Mouse (Mus musculus): ENCODE results near the gene Ssx9. TPM values are rescaled to one million over a fixed set of nuclear protein-coding genes. Genes with fewer than 3 reads are reported as not detected.
"Not testable (repeated sequence)": the region's sequence is repeated elsewhere in the genome, so short reads cannot be mapped to it uniquely, and the experiment has no call there.

The Ssx9 gene
- total RNA-seq (2022) = not detected

DNA sequence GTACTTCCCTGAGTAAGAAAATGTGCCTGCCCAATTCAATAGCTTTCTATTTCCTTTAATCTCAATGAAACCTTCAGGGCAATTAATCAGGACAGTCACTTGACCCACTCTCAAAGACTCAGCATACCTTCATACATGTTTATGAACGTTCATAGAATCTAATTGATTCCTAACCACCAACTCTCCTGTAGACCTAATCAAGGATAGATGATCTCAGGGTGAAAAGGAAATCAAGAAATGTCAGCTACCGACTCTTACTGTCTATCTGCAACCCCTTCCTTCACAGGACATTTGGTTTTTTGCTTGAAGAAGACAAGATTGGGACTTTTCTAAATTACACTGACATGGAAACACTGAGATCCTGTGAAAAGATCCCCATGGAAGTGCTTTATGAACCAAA, at the start of gene Ssx9:
Gene Ssx9, plus strand, starts transcription at position 301 of the 400 bp plus-strand sequence.
- DNase-seq = not testable (repeated sequence)

- no peak for DNase-seq
Observed at GRCm38 (mm10) chrX:8732907-8733306, 15.3 kb upstream of the Ssx9 start.

- DNase-seq = not testable (repeated sequence)
Observed at GRCm38 (mm10) chrX:8803391-8803790, 55.2 kb downstream of the Ssx9 start, which contains the start of gene Ssxb5. Gene Ssxb5 (plus strand): TSS chrX:8803691.

Other genes with a start within 250 kb of the Ssx9 start
- gene Gm14459, start 223.5 kb upstream of the Ssx9 start, total RNA-seq (2022) = not detected
- not detected for gene Ssxb6, start 200.2 kb upstream of the Ssx9 start, total RNA-seq (2022)
- not detected for gene Ssxb3, start 156.6 kb upstream of the Ssx9 start, total RNA-seq (2022)
- not detected for gene Ssxb8, start 57.6 kb upstream of the Ssx9 start, total RNA-seq (2022)
- not detected for gene Ssxb5, start 55.3 kb downstream of the Ssx9 start, total RNA-seq (2022)
- gene Gm6592, start 95.6 kb downstream of the Ssx9 start, total RNA-seq (2022) = not detected
- not detected for gene Gm5751, start 125.8 kb downstream of the Ssx9 start, total RNA-seq (2022)
- 10 to 100 TPM; 11.7 to 13.7 (median 13.1) TPM for gene B630019K06Rik, start 143.9 kb downstream of the Ssx9 start, total RNA-seq (2022)
- gene Fthl17b, start 214.5 kb downstream of the Ssx9 start, total RNA-seq (2022) = not detected
- gene Fthl17c, start 228.1 kb downstream of the Ssx9 start, total RNA-seq (2022) = not detected
- not detected for gene Fthl17d, start 238.3 kb downstream of the Ssx9 start, total RNA-seq (2022)

All from adrenal gland, adult 8-10 months (tissue).